Mouse (Mus musculus) thymus, adult 18-20 months (tissue): Measurements from ENCODE around the gene Dlgap3.

Experiments
- DNase-seq, 2 experiments: peaks; one replicate each; pipeline ENCODE4 v3.0.0; 2022; ENCODE audit warnings: mixed read lengths in 2 of 2

The Dlgap3 gene

DNA sequence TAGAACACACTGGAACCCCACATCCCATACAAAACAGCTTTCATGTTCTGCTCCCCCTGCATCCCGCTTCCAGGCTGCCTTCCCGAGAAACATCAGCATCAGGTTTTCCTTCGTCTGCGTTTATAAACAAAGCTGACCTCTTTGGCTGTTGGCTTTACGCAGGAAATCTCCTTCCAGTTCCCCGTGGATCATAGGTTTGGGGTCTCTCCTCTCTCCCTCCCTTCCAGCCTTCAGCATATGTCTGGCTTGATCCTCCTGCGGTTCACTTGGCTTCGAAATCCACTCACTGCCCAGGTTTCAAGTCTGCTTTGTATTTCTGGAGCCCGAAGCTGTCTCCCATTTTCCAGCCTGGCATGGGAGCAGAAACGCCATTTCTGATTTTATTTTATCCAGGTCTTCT, 54.3 kb downstream of the Dlgap3 start:
- no peak for DNase-seq

DNA sequence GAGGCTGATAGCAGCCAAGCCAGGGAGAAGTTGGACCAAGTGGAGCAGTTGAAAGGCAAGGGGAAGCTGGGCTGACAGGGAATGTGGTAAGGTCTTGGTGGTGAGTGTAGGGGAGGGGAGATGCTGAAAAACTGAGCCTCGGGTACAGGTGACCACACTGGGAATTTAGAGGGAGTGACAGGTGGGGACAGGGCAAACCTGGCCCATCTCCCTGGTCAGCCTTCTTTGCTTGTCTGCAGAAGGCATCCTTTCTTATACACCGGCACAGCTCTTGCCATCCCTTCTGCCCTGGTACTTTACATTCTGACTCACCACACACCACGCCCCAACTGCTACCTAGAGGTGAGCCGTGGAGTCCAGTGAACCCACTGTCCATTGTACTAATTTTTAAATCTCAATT, 54.8 kb downstream of the Dlgap3 start:
- DNase-seq = no peak

DNA sequence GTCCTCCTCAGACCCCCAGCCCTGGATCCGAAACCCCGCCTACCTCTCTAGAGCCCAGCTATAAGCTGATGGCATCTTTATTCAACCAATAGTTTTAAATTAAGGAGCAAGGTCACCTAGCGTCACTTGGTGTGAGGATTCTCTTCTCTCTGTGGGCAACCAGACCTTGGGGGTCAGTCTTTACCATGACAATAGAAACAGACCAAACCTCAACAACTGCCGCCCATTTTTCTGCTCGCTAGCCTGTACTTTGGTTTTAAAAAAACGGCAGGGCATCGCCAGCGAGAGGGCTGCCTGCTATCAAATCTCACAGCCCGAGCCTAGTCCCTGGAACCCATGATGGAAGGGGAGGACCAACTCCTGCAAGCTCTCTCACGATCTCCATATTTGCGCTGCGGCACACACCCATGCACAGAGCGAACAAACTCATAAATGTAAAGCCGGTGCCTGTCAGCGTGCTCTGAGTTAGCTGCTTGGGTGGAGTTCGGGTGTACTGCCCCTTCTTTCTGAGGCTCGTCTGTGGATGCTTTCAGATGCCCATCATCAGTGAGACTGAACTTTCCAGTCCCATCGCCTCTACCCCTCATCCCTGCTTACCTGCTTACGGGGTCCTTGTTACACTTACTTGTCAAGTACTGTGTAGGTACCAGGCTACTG, 55.6 kb downstream of the Dlgap3 start:
- no peak for DNase-seq

DNA sequence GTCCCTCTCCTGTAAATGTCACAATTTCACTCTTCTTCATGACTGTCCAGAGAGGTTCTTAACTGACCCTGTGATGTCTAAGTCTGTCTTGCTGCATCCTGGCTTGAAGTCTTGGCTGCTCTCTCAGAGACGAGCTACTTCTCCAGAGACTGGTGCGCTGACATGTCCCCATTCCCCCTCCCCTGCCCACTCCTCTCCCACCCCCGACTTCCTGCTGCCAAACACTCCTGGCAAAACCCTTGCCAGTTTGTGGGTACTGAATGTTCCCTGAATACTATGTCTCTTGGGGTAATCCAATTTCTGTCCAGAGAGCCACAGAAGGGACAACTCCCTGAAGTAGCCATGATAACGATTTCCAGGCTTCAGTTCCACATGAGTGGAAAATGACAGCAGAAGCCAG, 57.1 kb downstream of the Dlgap3 start:
- no peak for DNase-seq

DNA sequence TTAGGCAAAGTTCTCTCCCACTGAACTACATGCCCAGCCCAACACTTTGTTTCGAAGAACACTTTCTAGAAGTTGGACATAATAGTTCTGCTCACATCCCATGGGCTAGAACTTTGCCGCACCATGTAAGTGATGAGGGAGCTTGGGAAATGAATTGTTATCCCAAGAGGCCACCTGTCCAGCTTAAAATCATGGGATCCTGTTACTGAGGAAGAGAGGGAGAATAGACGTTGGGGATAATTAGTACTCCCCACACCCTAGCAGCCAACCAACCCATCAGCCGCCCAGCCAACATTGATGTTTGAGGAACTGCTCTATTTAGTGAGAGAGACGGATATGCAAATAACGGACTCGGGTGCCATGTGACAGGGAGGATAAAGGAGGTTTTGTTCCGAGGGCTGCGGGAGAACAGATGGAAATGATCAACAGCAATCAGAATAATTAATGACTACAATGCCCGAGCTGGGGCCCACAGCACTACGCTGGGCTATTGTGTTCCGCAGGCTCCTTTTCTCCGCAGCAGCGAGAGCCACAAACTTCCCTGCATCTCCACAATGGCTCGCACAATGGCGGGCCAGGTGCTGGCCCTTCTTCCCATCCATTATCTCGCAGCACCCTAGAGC, 58.2 kb downstream of the Dlgap3 start:
- no peak for DNase-seq

DNA sequence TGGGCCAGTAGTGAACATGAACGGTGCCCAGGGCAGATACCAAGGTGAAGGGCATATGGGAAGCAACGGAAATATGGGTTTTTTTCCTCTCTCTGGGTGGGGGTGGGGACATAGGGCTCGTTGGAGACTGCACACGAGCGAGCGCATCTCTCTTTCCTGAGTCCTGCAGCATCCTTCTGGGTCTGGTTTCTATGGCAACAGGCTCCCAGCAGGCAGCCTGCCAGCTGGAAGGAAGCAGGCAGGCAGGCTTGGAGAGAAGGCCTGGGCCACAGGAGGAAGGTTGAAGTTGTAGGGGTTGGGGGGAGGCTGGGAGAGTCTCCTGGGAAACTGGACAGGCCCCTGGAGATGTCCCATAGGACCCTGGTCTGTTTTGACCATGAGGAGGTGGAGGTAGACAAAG, 63.0 kb downstream of the Dlgap3 start:
- DNase-seq = no peak

DNA sequence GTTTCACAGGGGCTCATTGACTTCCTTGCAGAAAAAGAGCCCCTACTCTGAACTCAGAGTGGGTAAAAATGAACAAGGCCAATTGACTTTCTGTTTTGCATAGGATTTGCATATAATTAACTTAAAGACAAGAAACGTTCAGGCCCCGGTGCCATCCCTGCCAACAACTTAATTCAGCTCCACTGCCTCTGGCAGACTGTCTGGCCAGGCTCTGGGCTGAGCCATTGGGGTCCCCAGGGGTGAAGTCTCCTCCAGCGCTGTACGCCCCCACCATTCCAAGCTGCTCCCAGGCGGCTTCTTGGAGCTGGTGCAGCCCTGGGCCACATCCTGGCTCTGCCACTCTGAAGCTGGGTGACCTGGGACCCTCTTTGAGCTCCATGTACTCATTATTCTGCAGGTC, 63.5 kb downstream of the Dlgap3 start:
- DNase-seq = no peak

DNA sequence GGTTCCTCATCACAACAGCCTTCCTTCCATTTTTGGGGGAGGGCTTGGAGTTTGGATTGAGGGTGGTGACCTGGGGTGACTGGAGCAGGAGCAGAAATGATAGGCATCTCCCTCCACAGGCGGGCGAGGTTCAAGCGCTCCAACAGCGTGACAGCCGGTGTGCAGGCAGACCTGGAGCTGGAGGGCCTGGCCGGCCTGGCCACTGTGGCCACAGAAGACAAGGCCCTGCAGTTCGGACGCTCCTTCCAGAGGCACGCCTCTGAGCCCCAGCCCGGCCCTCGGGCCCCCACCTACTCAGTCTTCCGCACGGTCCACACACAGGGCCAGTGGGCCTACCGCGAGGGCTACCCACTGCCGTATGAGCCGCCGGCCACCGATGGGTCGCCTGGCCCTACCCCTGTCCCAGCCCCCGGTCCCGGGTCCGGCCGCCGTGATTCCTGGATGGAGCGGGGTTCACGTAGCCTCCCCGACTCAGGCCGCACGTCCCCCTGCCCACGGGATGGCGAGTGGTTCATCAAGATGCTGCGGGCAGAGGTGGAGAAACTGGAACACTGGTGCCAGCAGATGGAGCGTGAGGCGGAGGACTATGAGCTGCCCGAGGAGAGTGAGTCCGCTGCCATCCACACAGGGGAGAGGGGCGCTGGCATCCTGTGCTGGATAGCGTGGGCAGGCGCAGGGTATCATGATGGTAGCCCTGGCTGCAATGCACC, 64.6 kb downstream of the Dlgap3 start:
- no peak for DNase-seq

DNA sequence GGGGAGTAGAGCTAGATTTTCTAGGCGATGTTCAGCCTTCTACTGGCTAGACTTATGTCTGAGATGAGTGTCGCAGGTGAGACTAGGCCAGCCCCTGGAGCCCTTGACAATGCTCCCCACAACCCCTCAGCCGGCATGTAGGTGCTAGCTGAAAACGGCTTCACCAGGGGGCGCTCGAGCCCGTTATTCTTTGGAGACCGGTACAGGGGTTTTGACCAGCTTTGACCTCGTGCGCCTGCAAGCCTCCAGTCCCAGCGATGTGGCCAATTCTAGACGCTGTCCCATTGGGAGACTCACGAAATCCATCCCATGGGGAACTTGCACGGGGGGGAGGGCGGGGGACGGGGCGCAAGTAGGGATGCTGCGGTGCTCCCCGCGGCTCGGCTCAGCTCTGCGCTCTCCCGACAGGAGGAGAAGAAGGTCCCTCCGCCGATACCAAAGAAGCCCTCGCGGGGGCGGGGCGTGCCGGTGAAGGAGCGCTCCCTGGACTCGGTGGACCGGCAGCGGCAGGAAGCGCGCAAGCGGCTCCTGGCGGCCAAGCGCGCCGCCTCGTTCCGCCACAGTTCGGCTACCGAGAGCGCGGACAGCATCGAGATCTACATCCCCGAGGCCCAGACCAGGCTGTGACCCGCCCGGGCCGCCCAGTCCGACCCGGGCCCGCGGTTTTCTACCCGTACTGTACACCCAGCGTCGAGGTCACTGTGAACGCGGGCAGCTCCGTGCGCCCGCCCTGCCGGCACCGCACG, 66.9 kb downstream of the Dlgap3 start:
- peak; percentile 76 to 77 for DNase-seq

DNA sequence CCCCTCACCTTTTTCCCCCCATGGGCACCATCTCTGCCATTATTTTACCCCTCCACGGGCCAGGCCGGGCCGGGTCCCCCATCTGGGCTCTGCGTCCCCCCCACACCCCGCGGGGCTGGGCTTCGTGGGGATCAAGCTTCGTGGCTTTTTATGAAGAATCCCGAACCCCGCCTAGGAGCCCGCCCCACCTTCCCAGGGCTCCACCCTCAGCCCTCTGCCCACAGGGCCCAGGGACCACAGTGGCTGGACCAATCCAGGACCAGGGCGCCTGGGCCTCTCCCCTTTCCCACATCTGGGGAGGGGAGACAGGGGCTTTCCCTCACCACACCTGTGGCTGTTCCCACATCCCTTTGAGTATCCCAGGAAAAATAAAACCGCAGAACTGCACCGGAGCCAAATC, 67.6 kb downstream of the Dlgap3 start:
- no peak for DNase-seq

DNA sequence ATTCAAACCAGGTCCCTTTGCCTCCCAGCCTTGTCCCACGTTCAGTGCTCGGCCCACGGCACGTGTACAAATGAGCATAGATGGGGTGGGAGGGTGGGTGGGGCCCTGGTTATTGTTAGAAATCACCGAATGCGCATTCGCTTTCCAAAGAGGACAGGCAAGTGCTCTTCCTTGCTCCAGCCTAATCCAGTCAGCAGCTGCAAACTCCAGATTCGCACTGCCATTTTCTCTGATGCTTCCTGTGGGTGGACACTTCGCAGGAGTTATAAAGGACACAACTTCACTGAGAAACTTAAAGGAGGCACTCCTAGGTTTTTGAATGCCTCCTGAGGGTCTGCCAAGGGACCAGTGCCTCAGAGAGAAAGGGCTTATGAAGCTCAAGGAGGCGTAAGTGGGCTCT, 68.3 kb downstream of the Dlgap3 start:
- DNase-seq = no peak

DNA sequence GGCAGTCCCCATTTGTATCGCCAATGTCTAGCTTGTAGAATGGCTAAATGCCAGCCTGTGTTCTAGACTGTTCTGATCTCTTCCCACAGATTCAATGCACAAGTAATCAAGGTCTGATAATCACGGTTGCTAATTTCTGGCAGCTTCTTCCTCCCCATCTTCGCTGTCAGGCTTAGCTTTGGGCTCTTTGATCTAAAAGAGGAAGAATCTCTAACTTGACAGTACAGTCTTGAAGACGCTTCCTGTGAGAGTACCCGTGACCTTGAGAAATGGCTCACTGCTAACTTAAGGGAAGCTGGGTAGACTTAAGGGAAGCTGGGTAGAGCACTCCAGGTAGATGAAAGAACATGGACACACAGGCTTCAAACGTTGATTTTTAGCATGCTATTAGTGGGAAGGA, 73.7 kb downstream of the Dlgap3 start:
- no peak for DNase-seq

DNA sequence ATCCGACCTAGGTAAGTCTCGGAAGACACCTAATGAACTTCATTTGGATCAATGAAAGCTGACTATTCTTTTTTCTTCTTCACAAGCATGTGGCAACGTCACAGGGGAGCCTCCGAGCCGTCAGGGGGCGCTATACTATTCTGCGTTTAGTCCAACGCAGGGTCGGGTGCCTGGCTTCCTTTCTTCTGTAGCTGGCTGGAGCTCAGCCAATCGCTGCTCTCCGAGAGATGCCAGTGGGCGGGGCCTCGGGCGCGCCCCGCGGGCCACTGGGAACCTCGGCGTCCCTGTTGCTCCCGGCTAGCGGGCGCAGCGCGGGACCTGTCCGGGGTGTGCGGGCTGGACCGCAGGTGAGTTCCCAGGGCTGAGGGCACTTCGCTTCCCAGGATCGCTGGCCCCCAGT, 74.5 kb downstream of the Dlgap3 start, which contains the start of gene Smim12:
Smim12 (plus strand) TSS at position 233 of the 400 bp plus-strand sequence.
- DNase-seq = peak; percentile 94 to 95

DNA sequence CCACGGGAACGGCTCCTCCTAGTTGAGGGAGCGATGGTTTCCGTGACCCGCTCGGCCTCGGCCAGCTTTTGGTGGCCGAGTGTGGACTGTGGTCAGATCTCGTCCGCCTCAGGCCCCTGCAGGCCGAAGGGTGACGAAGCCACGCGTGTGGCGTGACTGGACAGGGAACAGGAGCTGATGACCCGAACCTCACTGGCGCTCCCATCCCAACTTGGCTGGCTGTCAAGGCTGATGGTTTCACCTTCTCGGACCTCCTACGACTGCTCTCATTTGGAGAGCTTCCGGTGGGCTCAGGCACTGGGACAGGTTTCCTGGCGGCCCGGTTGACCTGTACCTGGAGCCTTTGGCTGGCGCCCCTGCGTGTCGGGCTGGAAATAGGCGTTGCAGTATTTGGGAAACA, 74.9 kb downstream of the Dlgap3 start:
- no peak for DNase-seq

DNA sequence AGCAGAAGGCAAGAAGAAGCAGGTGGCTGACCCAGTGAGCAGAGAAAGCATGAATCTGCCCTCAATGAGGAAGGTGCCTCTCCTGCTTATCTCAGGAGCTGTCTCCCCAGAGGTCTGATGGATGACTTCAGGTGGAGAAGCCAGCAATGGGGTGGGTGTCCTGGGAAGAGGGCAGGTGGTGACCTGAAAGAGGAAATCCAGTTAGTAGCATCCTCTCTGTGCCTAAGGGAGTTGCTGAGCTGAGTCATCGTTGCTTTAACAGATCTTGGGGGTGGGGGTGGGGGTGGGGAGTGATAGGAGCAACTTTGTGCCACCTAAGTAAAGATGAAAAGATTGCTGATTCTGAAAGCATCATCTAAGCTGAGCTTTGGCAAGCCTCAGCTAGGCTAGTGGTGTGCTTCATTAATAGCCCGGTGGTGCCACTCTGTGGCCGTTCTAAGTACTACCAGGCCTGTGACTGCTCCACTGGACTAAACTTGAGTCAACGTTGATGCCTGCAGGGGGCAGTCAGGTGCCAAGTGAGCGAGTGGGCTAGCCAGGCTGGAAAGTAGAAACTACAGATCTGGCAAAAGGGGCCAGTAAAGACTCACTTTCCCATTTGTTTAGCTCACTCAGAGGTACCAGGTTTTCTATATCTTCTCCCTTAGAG, 80.8 kb downstream of the Dlgap3 start:
- peak; percentile 67 to 79 for DNase-seq

DNA sequence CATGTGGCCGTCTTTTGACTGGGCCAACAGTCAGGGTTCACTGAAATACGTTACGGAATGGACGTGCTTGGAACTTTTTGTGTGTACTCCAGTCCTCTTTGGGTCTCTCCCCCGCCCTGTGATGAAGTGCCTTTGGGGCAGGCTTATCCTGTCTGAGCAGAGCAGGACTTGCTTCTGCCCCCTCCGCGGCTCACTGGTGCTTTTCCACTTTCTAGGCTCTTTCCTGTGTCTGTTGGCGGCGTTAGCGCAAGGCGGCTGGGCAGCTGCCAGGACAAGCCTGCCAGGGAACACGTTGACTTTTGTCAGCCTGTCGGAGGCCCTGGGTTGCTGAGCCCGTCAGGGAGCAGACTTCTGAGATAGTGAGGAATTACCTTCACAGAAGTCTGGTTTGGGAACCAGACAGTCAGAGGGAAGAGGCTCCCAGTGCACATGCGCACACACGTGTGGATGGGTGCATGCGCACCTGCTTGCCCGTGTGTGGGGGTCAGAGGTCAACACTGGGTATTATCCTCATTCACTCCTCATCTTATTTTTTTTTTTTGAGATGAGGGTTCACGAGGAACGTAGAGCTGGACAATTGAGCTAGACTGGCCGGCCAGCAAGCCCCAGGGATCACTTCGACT, 83.1 kb downstream of the Dlgap3 start:
- no peak for DNase-seq

DNA sequence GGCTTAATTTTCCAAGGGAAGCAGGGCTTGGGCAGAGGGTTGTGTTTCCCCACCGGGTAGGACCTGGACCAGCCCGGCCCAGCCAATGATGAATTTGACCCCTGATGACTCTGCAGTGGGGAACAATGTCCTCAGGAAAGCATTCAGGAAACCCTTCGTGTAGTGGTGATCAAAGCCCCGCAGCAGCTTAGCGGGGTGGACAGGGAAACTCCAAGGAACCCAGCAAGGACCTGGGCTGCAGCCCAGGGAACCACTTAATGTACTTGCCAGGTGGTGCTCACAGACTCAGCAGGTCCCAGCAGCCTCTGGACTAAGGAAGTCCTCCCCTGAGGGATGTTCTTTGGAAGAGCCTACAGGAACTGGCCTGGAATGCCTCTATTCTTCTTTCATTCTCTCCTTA, 87.7 kb downstream of the Dlgap3 start:
- no peak for DNase-seq

DNA sequence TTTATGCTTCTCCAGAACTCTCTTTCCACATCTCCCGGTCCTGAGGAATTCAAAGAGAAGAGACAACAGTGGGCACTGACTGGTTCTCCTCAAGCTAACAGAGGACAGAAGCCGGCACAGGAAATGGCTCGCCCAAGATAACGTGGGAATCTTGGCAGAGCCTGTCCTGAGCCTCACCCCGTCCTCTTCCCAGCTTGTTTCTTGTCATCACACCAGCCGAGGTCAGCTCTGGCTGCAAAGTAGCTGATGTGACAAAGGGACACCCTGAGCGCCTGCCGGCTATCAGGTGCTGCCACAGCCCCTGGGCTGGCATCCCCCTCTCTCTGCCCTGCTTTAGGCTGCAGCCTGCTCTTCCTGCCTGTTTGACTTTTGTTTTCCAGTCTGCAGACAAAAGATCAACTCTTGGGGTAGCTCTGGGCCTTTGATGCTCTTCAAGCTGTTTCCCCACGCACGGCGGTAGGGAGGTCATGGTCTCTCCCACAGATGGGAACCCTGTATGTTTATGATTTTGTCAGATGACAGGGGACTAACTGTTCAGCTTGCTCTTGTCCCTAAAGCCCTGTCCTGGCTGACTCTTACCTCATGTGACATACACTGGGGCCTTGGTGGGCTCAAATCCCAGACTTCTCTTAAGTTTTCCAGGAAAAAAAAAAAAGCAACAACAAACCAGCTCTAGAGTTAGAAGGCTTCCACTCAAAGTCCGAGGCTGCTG, 89.3 kb downstream of the Dlgap3 start:
- no peak for DNase-seq

DNA sequence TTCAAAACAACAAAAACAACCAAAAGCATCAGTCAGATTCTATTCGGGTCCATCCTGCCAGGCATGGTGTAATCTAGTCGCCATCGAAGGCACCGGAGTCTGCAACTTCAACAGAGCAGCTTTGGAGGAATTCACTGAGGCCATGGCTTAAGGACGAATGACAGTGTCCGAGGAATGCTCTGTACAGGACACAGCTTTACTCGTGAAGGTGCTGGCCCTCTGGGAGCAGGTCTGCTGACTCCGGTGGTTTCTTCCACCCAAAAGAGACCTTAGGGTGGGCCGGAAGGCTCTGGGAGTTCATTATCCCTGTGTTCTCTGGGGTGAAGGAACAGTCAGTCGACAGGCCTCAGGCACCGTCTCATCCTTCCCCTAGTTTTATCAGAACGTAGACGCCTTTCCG, 92.6 kb downstream of the Dlgap3 start:
- DNase-seq = no peak

DNA sequence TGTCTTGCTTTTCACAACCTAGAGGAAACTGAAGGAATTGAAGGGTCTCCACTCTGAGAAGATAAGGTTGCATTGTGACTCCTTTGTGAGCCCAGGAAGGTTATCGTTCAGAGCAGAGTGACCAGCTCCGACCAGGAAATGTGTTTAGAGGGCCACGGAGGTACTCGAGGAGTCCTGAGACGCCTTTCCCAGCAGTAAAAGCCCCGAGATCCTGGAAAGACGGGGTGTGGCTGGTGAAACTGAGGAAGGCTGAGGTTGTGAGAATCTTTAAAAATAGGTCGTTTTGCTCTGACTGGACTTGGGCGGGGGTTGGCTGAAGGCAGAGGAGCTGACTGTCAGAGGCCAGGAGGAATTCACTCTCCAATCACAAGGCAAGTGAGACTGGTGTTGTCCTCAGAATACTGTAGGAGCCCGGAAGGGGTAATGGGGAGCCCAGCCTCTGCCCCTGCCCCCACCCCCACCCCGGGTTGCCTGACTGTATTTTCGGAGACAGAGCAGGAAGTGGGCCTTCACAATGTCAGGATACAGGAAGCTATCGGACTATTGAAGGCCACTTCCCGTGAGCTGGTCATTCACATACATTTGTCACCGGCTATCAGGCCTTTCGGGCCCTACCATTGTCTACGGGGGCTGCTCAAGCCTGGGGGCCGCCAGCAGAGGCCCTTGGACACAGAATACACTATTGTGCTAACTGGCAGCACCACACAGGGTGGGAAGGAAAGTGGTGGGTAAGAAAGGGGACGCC, 94.6 kb downstream of the Dlgap3 start:
- no peak for DNase-seq

DNA sequence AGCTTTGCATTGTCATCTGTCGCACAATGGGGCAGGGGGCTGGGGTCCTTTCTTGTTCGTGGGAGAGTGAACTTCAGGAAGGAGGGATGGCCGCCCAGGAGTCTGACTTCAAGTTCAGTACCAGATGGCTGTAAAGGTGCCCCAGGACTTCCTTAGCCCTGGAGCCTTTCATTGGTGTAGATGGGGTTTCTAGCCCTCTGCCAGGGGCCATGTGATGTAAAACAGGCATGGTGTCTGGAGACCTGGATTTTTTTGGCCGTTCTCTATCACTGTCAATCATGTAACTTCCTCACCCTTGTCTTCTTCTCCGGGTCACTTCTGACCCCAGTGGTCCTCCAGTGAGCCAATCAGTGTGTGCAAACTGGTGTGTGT, 95.2 kb downstream of the Dlgap3 start:
- DNase-seq = no peak
